Mouse (Mus musculus) adrenal gland, adult 2 months (tissue): ENCODE measurements around the gene Clip1. TPM values are rescaled to one million over a fixed set of nuclear protein-coding genes. Genes with fewer than 3 reads are reported as not detected.
"Not testable (repeated sequence)": the region's sequence is repeated elsewhere in the genome, so short reads cannot be mapped to it uniquely, and the experiment has no call there.

ENCODE experiments used
- DNase-seq: peaks from one replicate; pipeline ENCODE4 v3.0.0; 2021
- long read RNA-seq: library from polyadenylated mRNA; stranded (forward); transcript quantifications from one replicate; pipeline ENCODE4 v2.0.0, GENCODE M21; 2021
- polyA plus RNA-seq: library from polyadenylated mRNA; depleted of rRNA; stranded (reverse); fragments of >200 nt; gene quantifications from 2 replicates; pipeline ENCODE4 v1.2.3, GENCODE M21; 2012; rRNA removed
- total RNA-seq, 2 experiments: library from RNA; stranded (reverse); gene quantifications; 2 replicates each; pipeline ENCODE4 v1.2.3; 2021

The Clip1 gene
- total RNA-seq = 10 to 100 TPM; 82.3 TPM
- polyA plus RNA-seq = 19.4 and 32.0 TPM in 2 replicates
- long read RNA-seq, full-length matches to known transcripts = 28 of 48 reads
- long read RNA-seq, partial matches to known transcripts = 7 of 48 reads
- long read RNA-seq, other reads (novel, unspliced or antisense) = 13 of 48 reads

- peak; percentile 88 for DNase-seq
Measured at GRCm38 (mm10) chr5:123684221-123685144, at the start of gene Clip1. Clip1 (minus strand) TSS chr5:123684618.

DNA sequence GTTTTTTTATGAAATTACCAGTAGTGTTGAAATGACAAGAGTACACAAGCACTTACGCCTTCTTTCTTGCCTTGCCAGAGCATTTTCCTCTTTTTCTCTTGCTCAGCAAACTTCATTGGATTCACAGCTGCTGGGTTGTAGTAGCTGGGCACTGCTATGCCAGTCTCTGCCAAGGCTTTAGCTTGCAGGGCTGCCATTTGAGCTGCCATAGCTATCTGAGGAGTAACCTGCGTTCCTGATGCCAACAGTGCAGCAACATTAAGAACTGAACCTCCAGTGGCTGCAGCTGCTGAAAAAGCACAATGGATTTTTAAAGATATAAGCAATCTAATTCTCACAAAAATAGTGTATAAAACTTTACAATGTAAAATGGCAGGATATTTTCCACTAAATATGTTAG is 46.6 kb upstream of the Clip1 start:
- DNase-seq = no peak

- not testable (repeated sequence) for DNase-seq
Measured at GRCm38 (mm10) chr5:123723816-123724215, 39.4 kb upstream of the Clip1 start.

DNA sequence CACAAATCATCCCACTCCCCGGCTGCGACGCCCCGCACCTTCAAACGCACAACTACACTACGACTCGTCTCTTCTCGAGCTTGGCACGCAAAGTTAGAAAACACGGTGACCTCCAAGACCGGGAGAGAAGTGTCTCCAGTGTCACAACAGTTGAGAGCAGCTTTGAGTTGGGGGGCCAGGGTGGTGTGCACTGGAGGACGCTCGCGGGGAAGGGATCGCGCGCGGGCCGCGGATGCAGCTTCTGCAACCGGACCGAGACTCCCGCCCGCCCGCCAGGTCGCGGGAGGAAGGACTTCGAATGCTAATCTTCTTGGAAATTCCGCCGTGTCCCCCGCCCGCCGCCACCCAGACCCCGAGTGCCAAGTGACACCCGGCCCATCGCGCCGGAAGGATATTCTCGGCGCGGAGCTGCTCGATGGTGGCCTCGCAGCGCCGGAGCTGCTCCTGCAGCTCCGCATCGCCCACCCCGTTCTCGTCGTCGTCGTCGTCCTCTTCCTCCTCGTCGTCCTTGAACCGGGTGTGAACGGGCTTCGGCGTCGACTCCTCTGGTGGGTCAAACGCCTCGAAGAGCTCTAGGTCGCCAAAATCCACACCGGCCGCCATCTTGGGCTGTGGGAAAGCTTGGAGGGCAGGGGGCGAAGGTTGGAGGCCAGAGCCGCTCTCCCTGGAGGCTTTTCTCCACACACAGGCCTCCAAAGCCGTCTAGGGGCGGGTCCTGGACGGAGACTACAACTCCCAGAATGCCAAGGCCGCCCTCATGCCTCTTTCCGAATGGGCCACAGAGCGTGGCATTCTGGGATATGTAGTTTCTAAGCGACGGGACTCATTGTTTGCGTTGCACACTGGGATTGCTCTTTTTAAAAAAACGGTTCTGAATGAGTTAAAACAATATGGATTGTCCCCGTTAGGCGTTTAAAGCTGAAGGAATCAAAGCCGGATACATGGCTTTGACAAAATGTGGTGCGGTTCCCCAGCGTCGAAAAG is 36.2 kb upstream of the Clip1 start, which contains the start of gene Zcchc8:
TSS of gene Zcchc8 (minus strand) at position 773 of the 984 bp plus-strand sequence.
- peak; percentile 96 for DNase-seq

DNA sequence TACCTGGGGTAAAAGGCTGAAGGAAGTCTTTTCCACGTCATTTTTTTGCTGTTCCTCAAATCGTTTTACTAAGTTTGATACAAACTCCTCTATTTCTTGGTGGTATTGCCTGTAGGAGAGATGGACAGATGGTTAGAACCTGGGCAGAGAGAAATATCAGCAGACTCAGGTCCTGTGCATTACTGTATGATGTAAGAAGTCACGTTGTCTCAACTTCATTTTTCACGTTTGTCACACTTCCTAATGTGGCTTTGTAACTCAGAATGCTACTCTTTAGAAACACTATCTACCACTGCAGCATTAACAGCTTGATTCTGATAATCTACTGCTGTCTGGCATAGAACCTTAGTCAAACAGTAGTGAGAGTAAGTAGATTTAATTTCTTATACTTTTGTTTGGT is 30.2 kb upstream of the Clip1 start:
- no peak for DNase-seq

DNA sequence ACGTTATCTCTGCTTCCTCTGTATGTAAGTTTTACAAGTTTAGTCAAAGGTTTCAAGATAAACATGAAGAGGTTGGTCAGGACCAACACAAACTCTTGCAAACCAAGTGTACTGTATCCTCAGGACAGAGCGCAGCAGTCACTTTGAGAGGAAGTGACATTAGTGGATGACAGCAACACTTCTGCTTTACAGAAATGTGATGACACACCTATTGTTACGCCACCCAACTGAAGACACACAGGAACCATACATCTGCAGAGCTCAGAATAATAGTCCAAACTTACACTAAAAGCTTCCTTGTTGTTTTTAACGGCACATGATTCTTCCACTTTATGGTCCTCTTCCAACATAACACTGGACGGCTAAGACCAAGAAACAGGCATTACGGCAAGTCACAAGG is 29.4 kb upstream of the Clip1 start:
- DNase-seq = no peak

- DNase-seq = no peak
Measured at GRCm38 (mm10) chr5:123709571-123709970, 25.2 kb upstream of the Clip1 start.

DNA sequence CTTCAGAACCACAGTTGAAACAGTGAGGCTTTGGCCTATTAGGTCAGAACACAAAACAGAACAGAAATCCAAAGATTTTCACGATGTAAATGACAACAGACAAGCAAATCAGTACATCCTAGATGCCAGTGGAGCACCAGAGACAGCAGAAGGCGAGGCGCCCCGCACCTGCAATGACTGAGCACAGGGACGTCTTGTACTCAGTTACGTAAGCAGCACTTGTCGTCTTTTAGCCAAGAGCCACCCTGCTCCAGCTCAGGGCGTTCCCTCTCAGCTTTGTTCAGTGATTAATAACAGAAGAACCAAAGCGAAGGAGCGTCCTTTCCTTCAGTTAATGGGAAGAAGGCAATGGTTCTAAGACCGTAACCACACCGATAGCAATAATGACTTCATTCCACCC is 24.2 kb upstream of the Clip1 start:
- no peak for DNase-seq

DNA sequence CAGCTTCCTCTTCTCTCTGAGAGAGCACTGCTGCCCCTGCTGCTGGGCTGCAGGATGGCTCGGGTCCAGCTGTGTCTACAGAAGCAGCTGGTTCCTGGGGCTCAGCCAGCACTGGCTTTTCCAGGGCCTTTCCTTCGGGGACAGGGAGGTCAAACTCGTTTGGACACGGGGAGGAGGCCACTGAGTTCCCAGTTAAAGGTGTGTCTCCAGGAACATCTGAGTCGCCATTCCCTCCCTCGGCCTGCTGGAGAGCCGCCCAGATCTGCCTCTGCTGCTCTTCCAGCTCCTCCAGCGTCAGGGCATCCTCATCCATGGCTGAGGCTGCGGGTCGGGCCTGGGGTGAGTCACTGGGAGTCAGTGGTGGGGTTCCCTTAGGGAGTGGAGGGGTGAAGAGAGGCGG is 16.2 kb upstream of the Clip1 start:
- DNase-seq = peak; percentile 70

GRCm38 (mm10) chr5:123699198-123699597 is 14.8 kb upstream of the Clip1 start:
- peak; percentile 77 for DNase-seq

DNA sequence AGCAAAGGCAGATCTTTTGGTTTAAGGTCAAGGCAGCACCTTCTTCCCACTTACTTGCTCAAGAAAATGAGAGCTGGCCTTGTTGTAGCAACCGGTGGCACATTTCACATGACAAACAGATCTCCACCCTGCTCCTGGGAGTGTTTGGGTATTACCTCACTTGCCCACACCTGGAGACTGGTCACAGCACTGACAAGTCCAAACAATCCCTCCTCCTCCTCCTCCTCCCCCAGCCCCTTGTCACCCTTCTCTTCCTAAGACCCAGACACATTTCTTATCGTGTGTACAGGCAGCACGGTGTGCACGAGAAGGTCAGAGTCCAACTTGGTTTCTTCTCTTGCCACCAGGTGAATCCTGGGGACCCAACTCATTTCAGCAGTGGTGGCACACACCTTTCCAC is 12.5 kb upstream of the Clip1 start:
- no peak for DNase-seq

DNA sequence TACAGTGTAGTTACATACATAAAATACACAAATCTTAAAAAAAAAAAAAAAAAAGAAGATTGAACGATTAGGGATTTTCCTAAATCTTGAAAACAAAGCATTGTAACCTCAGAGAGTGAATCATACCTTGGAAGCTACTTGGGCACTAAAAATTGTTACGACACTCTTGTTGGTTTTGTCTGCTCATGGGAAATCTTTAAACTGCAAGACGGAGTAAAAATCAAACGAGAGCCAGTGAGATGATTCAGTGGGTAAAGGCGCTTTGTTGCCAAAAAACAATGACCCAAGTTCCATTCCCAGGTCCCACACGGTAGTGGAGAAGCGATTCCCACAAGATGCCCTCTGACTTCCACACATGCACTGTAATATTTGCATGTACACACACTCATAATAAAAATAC is 11.8 kb upstream of the Clip1 start:
- DNase-seq = peak; percentile 49

- DNase-seq = peak; percentile 79
Measured at GRCm38 (mm10) chr5:123694468-123694867, 10.1 kb upstream of the Clip1 start.

- DNase-seq = peak; percentile 83
Measured at GRCm38 (mm10) chr5:123683377-123684220, 819 bp downstream of the Clip1 start.

- no peak for DNase-seq
Measured at GRCm38 (mm10) chr5:123683043-123683376, 1.4 kb downstream of the Clip1 start.

DNA sequence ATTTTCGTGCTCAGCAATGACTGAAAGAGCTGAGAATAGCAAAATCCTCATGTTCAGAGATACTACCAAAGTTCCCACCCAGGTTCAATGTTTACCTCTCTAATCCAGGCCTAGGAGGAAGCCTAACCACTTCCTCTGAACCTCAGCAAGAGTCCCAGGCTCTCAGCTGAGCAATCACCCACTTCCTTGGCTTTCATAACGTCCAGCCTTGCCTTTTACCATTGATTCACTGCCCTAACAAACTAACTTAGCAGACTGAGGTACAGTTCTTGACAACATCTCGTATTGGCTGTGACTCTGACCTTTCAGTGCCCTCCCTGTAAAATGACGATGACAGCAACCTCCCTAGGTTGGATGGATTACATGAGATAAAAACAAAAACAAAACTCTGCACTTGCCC is 2.0 kb downstream of the Clip1 start:
- DNase-seq = no peak

GRCm38 (mm10) chr5:123679546-123680263 is 4.7 kb downstream of the Clip1 start:
- DNase-seq = no peak

DNA sequence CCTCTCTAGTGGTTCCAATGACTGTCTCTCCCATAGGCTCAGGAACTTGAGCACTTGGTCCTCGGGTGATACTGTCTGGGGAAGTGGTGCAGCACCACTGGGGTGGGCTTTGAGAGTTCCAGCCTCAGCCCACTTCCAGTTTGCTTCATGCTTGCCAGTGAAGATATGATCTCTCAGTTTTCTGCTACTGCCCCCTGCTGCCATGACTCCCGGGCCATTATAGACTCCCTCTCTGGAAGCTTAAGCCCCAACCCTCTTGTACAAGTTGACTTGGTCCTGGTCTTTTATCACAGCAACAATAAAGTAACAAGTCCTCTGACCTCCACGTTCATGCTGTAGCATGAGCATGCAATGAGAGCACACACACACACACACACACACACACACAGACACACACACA is 5.3 kb downstream of the Clip1 start:
- DNase-seq = no peak

- no peak for DNase-seq
Measured at GRCm38 (mm10) chr5:123675717-123676116, 8.7 kb downstream of the Clip1 start.

GRCm38 (mm10) chr5:123675221-123675620 is 9.2 kb downstream of the Clip1 start:
- no peak for DNase-seq

- DNase-seq = no peak
Measured at GRCm38 (mm10) chr5:123671473-123671820, 13.0 kb downstream of the Clip1 start.
